Mouse (Mus musculus) spleen, adult 2 months (tissue): ENCODE measurements around the gene Aire.

Source experiments
- CTCF ChIP-seq: fragments of 200-500 bp; IDR thresholded peaks from 2 replicates; pipeline ENCODE4 v1.5.1; 2011; ENCODE audit warnings: mild to moderate bottlenecking, inconsistent platforms; ENCODE audit not compliant: insufficient read depth, insufficient read length, insufficient replicate concordance; ENCODE audit errors: extremely low read depth
- POLR2A ChIP-seq: fragments of 200-500 bp; IDR thresholded peaks from 2 replicates; pipeline ENCODE4 v1.6.1; 2011; ENCODE audit warnings: low read depth, low read length, inconsistent platforms

- no peak for TF ChIP-seq CTCF
- TF ChIP-seq POLR2A = no peak
Measured at GRCm38 (mm10) chr10:78000200-78000599, 43.2 kb downstream of the Aire start.
